In the genomic region with DNA sequence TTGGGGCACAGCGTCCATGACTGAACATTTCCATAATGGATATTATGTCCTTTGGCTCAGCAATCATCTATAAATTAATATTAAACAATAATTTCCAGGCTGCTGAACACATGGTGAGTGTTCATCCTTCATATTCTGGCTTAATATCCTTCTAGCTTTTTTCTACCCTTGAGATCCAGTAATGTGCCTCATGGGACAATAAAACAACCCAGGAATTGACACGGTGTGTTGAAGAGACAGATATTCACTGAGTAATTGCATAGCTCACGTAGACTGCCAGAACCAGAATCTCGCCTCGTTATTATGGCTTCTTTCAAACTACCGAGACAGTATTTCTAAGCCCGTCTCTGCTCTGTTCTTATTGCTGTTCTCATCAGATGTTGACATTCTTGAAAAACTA, we compare ENCODE assay signal across 27 mouse cellular contexts.
DNase-seq lines count a peak whose midpoint lies in the region; ATAC-seq and TF ChIP-seq lines count a peak whose summit lies in the region.
"Had no signal": no experiment of that assay in that cellular context is flagged by ENCODE, and none has a peak within 500 bp of the region (broad histone marks: within the 10 kb centered on the region; RNA-seq: fewer than 3 reads in every experiment).

No protein-coding gene starts in this region.

- H3K27me3 ChIP-seq in hindbrain, embryonic 12.5 days, result no peaks in the 10 kb centered on the region
- H3K27me3 ChIP-seq in hindbrain, embryonic 11.5 days (ENCODE audit: control insufficient read depth, insufficient read depth, low read length), result no peaks in the 10 kb centered on the region
- no peaks in the 10 kb centered on the region for H3K27me3 ChIP-seq in hindbrain, embryonic 15.5 days
- H3K27me3 ChIP-seq in hindbrain, postnatal 0 days (ENCODE audit: insufficient read depth, low read length), result no peaks in the 10 kb centered on the region
- no peaks in the 10 kb centered on the region for H3K27me3 ChIP-seq in neural tube, embryonic 13.5 days
- H3K27me3 ChIP-seq: CH12.LX; embryonic facial prominence, embryonic 13.5 days; embryonic facial prominence, embryonic 15.5 days; forebrain, embryonic 12.5 days had no signal

- no peak for TF ChIP-seq CTCF in hindbrain, postnatal 0 days (IDR thresholded peaks at IDR 0.05; ENCODE audit: low read depth)

- H3K9ac ChIP-seq in hindbrain, embryonic 12.5 days, result no peak overlapping the region
- H3K9ac ChIP-seq in hindbrain, embryonic 11.5 days (ENCODE audit: low read depth, low read length), result no peak overlapping the region
- no peak overlapping the region for H3K9ac ChIP-seq in hindbrain, embryonic 15.5 days
- H3K9ac ChIP-seq in hindbrain, postnatal 0 days (replicated peaks; ENCODE audit: low read length), result no peak overlapping the region
- no peak overlapping the region for H3K9ac ChIP-seq in neural tube, embryonic 13.5 days
- H3K9ac ChIP-seq: embryonic facial prominence, embryonic 13.5 days; embryonic facial prominence, embryonic 15.5 days; forebrain, embryonic 12.5 days had no signal

- H3K36me3 ChIP-seq in hindbrain, embryonic 12.5 days, result no peaks in the 10 kb centered on the region
- no peaks in the 10 kb centered on the region for H3K36me3 ChIP-seq in hindbrain, embryonic 11.5 days (ENCODE audit: control insufficient read depth, insufficient read depth, low read length)
- H3K36me3 ChIP-seq in hindbrain, embryonic 15.5 days, result no peaks in the 10 kb centered on the region
- H3K36me3 ChIP-seq in hindbrain, postnatal 0 days (ENCODE audit: insufficient read depth, low read length), result no peaks in the 10 kb centered on the region
- no peaks in the 10 kb centered on the region for H3K36me3 ChIP-seq in neural tube, embryonic 13.5 days
- H3K36me3 ChIP-seq: embryonic facial prominence, embryonic 13.5 days; embryonic facial prominence, embryonic 15.5 days; forebrain, embryonic 10.5 days; forebrain, embryonic 12.5 days; G1E had no signal

- no peak for DNase-seq in hindbrain, embryonic 11.5 days (ENCODE audit: low spot score)
- DNase-seq in hindbrain, postnatal 0 days (ENCODE audit: low spot score), result no peak
- no peak for DNase-seq in neural tube, embryonic 10.5 days (ENCODE audit: extremely low spot score, low spot score)
- DNase-seq in kidney, postnatal 36 days, result no peak
- DNase-seq: adrenal gland, adult 8-10 months; adrenal gland, postnatal 14 days; adrenal gland, postnatal 36 days; B cell, adult 2 months; cerebellum, adult 11-12 months; cerebellum, adult 2 months; cerebellum, adult 9-10 months; cerebellum, postnatal 10 days; cerebellum, postnatal 25 days had no signal

- WGBS in hindbrain, embryonic 12.5 days, result 60% methylated on average over 7 of the region's 7 CpGs
- WGBS in hindbrain, embryonic 11.5 days, result 78% methylated on average over 7 of the region's 7 CpGs
- WGBS in hindbrain, embryonic 15.5 days, result 44% methylated on average over 7 of the region's 7 CpGs
- WGBS in hindbrain, postnatal 0 days, result 53% methylated on average over 7 of the region's 7 CpGs
- WGBS in neural tube, embryonic 13.5 days, result 33% methylated on average over 7 of the region's 7 CpGs

- no peak overlapping the region for H3K4me2 ChIP-seq in hindbrain, embryonic 12.5 days (replicated peaks)
- no peak overlapping the region for H3K4me2 ChIP-seq in hindbrain, embryonic 11.5 days (replicated peaks; ENCODE audit: low read depth, low read length)
- no peak overlapping the region for H3K4me2 ChIP-seq in hindbrain, embryonic 15.5 days
- H3K4me2 ChIP-seq in hindbrain, postnatal 0 days (ENCODE audit: low read depth, low read length), result no peak overlapping the region
- H3K4me2 ChIP-seq in neural tube, embryonic 13.5 days, result no peak overlapping the region
- H3K4me2 ChIP-seq: embryonic facial prominence, embryonic 13.5 days; embryonic facial prominence, embryonic 15.5 days; forebrain, embryonic 12.5 days had no signal

- H3K27ac ChIP-seq in hindbrain, embryonic 12.5 days, result no peak overlapping the region
- no peak overlapping the region for H3K27ac ChIP-seq in hindbrain, embryonic 11.5 days (ENCODE audit: low read depth, low read length)
- no peak overlapping the region for H3K27ac ChIP-seq in hindbrain, embryonic 15.5 days (replicated peaks)
- H3K27ac ChIP-seq in hindbrain, postnatal 0 days, result no peak overlapping the region
- H3K27ac ChIP-seq in neural tube, embryonic 13.5 days (replicated peaks), result peak overlapping the region; percentile 38; the same call in 1 of the 2 replicates
- H3K27ac ChIP-seq: embryonic facial prominence, embryonic 13.5 days; embryonic facial prominence, embryonic 15.5 days; forebrain, embryonic 10.5 days; forebrain, embryonic 12.5 days had no signal

- H3K4me3 ChIP-seq in hindbrain, embryonic 12.5 days, result no peak overlapping the region
- H3K4me3 ChIP-seq in hindbrain, embryonic 11.5 days (ENCODE audit: low read depth, low read length), result no peak overlapping the region
- H3K4me3 ChIP-seq in hindbrain, embryonic 15.5 days, result no peak overlapping the region
- H3K4me3 ChIP-seq in hindbrain, postnatal 0 days (ENCODE audit: low read length), result no peak overlapping the region
- H3K4me3 ChIP-seq in neural tube, embryonic 13.5 days, result no peak overlapping the region
- H3K4me3 ChIP-seq: embryonic facial prominence, embryonic 13.5 days; embryonic facial prominence, embryonic 15.5 days; erythroblast, embryonic 14.5 days; forebrain, embryonic 10.5 days; forebrain, embryonic 12.5 days had no signal

- peaks cover 6% of the 10 kb centered on the region; the same call in 1 of the 2 replicates for H3K4me1 ChIP-seq in hindbrain, embryonic 12.5 days
- H3K4me1 ChIP-seq in hindbrain, embryonic 11.5 days (replicated peaks; ENCODE audit: control insufficient read depth, insufficient read depth, low read length), result no peaks in the 10 kb centered on the region
- peaks cover 6% of the 10 kb centered on the region; the same call in 1 of the 2 replicates for H3K4me1 ChIP-seq in hindbrain, embryonic 15.5 days (replicated peaks)
- no peaks in the 10 kb centered on the region for H3K4me1 ChIP-seq in hindbrain, postnatal 0 days (ENCODE audit: insufficient read depth, low read length)
- peaks cover 26% of the 10 kb centered on the region for H3K4me1 ChIP-seq in neural tube, embryonic 13.5 days (replicated peaks)
- H3K4me1 ChIP-seq: embryonic facial prominence, embryonic 15.5 days had no signal

- ATAC-seq in hindbrain, embryonic 12.5 days (ENCODE audit: low FRiP score), result peak; percentile 58; the same call in 1 of the 2 replicates
- no peak for ATAC-seq in hindbrain, embryonic 11.5 days (ENCODE audit: low FRiP score)
- ATAC-seq in hindbrain, embryonic 15.5 days (ENCODE audit: low FRiP score, low read depth), result peak; percentile 59; the same call in 1 of the 2 replicates
- no peak for ATAC-seq in hindbrain, postnatal 0 days
- ATAC-seq in neural tube, embryonic 13.5 days (ENCODE audit: low read depth), result peak; percentile 71
- ATAC-seq: activated CD4-positive, CD25-positive, alpha-beta regulatory T cell, adult 4 months; CD4-positive, CD25-positive, alpha-beta regulatory T cell, adult 4 months; forebrain, embryonic 14.5 days; Patski had no signal

- H3K9me3 ChIP-seq in hindbrain, embryonic 12.5 days (replicated peaks), result no peaks in the 10 kb centered on the region
- no peaks in the 10 kb centered on the region for H3K9me3 ChIP-seq in hindbrain, embryonic 11.5 days (ENCODE audit: control insufficient read depth, low read length)
- no peaks in the 10 kb centered on the region for H3K9me3 ChIP-seq in hindbrain, embryonic 15.5 days
- no peaks in the 10 kb centered on the region for H3K9me3 ChIP-seq in hindbrain, postnatal 0 days (ENCODE audit: low read length)
- no peaks in the 10 kb centered on the region for H3K9me3 ChIP-seq in neural tube, embryonic 13.5 days
- H3K9me3 ChIP-seq: embryonic facial prominence, embryonic 13.5 days; embryonic facial prominence, embryonic 15.5 days; forebrain, embryonic 10.5 days; forebrain, embryonic 12.5 days; G1E had no signal

Comparison
In these comparisons a context has a peak if more than half of its experiments do, and no peak if none do; other contexts are left out.
1. ATAC-seq: peak in hindbrain, embryonic 12.5 days (single experiment), hindbrain, embryonic 15.5 days (single experiment) and neural tube, embryonic 13.5 days (single experiment); none in hindbrain, embryonic 11.5 days (single experiment) and hindbrain, postnatal 0 days (single experiment).